Mouse (Mus musculus) liver, embryonic 15.5 days (tissue): ENCODE results near the gene Fancc. TPM values are rescaled to one million over a fixed set of nuclear protein-coding genes. Genes with fewer than 3 reads are reported as not detected.

Source experiments
- ATAC-seq: fragments of 200-750 bp; cut with Nextera tagmentation; 2 replicates; pipeline ENCODE4 v1.8.0; 2017; ENCODE audit warnings: moderate number of reproducible peaks, mild to moderate bottlenecking, moderate library complexity; ENCODE audit not compliant: insufficient read depth
- H3K27ac ChIP-seq: fragments of 300-500 bp; sonication (generic); replicated peaks from 2 replicates; pipeline ENCODE4 v1.5.1; 2015; ENCODE audit warnings: mild to moderate bottlenecking, inconsistent platforms
- H3K27me3 ChIP-seq: fragments of 300-500 bp; sonication (generic); 2 replicates; pipeline ENCODE4 v1.6.1; 2015; ENCODE audit warnings: mild to moderate bottlenecking, inconsistent platforms
- H3K36me3 ChIP-seq: fragments of 300-500 bp; sonication (generic); replicated peaks from 2 replicates; pipeline ENCODE4 v1.6.1; 2015; ENCODE audit warnings: moderate library complexity, mild to moderate bottlenecking, inconsistent platforms
- H3K4me1 ChIP-seq: fragments of 300-500 bp; sonication (generic); replicated peaks from 2 replicates; pipeline ENCODE4 v1.6.1; 2015; ENCODE audit warnings: inconsistent platforms
- H3K4me2 ChIP-seq: fragments of 300-500 bp; sonication (generic); 2 replicates; pipeline ENCODE4 v1.6.1; 2015; ENCODE audit warnings: moderate library complexity, mild to moderate bottlenecking, inconsistent platforms
- H3K4me3 ChIP-seq: fragments of 300-500 bp; sonication (generic); replicated peaks from 2 replicates; pipeline ENCODE4 v1.5.1; 2015; ENCODE audit warnings: mild to moderate bottlenecking, inconsistent platforms
- H3K9ac ChIP-seq: fragments of 300-500 bp; sonication (generic); 2 replicates; pipeline ENCODE4 v1.6.1; 2015; ENCODE audit warnings: moderate library complexity, mild to moderate bottlenecking, inconsistent platforms
- H3K9me3 ChIP-seq: fragments of 300-500 bp; sonication (generic); replicated peaks from 2 replicates; pipeline ENCODE4 v1.6.1; 2016; ENCODE audit warnings: inconsistent platforms
- WGBS: fragments of 180-500 bp; shearing (Covaris S2); methylation state at CpG from one replicate; pipeline ENCODE4 v1.1.7; 2015; ENCODE audit warnings: mixed read lengths; ENCODE audit not compliant: insufficient replicate concordance; 5-methylcytosine and 5-hydroxymethylcytosine counted together
- polyA plus RNA-seq: library from polyadenylated mRNA; unstranded; fragments of >200 nt; fragmentation: Nextera tagmentation; extraction: Ambion mirVana; gene quantifications from 2 replicates; pipeline ENCODE4 v1.2.1, GENCODE M21; 2015

Gene Fancc
- polyA plus RNA-seq, 1 experiment from 2014 or later, result 8.2 TPM

GRCm38 (mm10) chr13:63529602-63530370 is 32.7 kb upstream of the Fancc start:
- no peak overlapping the region for H3K4me3 ChIP-seq
- no peaks in the 10 kb centered on the region for H3K9me3 ChIP-seq
- H3K9ac ChIP-seq, result no peak overlapping the region
- H3K27ac ChIP-seq, result no peak overlapping the region
- 53% methylated on average over 3 of the region's 3 CpGs for WGBS
- H3K27me3 ChIP-seq, result no peaks in the 10 kb centered on the region
- ATAC-seq, result no peak
- peaks cover 24% of the 10 kb centered on the region for H3K4me1 ChIP-seq
- peaks cover 92% of the 10 kb centered on the region for H3K36me3 ChIP-seq
- H3K4me2 ChIP-seq, result no peak overlapping the region

GRCm38 (mm10) chr13:63528852-63529251 is 31.8 kb upstream of the Fancc start:
- no peak overlapping the region for H3K9ac ChIP-seq
- H3K4me1 ChIP-seq, result peaks cover 24% of the 10 kb centered on the region
- H3K4me3 ChIP-seq, result no peak overlapping the region
- H3K27ac ChIP-seq, result no peak overlapping the region
- no peak overlapping the region for H3K4me2 ChIP-seq
- H3K27me3 ChIP-seq, result no peaks in the 10 kb centered on the region
- WGBS, result 15% methylated on average over 2 of the region's 2 CpGs
- ATAC-seq, result no peak
- peaks cover 92% of the 10 kb centered on the region for H3K36me3 ChIP-seq
- no peaks in the 10 kb centered on the region for H3K9me3 ChIP-seq

GRCm38 (mm10) chr13:63528164-63528675 is 31.1 kb upstream of the Fancc start:
- Histone ChIP-seq H3K9ac (no peak overlapping the region), H3K4me2 (no peak overlapping the region), H3K9me3 (no peaks in the 10 kb centered on the region), H3K4me3 (no peak overlapping the region), H3K4me1 (peaks cover 24% of the 10 kb centered on the region), H3K36me3 (peaks cover 92% of the 10 kb centered on the region), H3K27me3 (no peaks in the 10 kb centered on the region), H3K27ac (0 out of 2 replicates have a peak overlapping the region, but pooled peaks have one; percentile 33)
- WGBS, result 8% methylated on average over 5 of the region's 5 CpGs
- peak; percentile 18; the same call in 1 of the 2 replicates for ATAC-seq

GRCm38 (mm10) chr13:63525571-63526197 is 28.6 kb upstream of the Fancc start:
- WGBS, result 74% methylated on average over 11 of the region's 11 CpGs
- Histone ChIP-seq H3K9ac (no peak overlapping the region), H3K4me1 (peaks cover 24% of the 10 kb centered on the region), H3K27ac (no peak overlapping the region), H3K4me2 (no peak overlapping the region), H3K27me3 (no peaks in the 10 kb centered on the region), H3K4me3 (no peak overlapping the region), H3K36me3 (peaks cover 87% of the 10 kb centered on the region), H3K9me3 (no peaks in the 10 kb centered on the region)
- no peak for ATAC-seq

- ATAC-seq, result no peak
- no peak overlapping the region for H3K4me3 ChIP-seq
- 76% methylated on average over 25 of the region's 25 CpGs for WGBS
- H3K9ac ChIP-seq, result no peak overlapping the region
- no peak overlapping the region for H3K4me2 ChIP-seq
- H3K27ac ChIP-seq, result no peak overlapping the region
- H3K36me3 ChIP-seq, result peaks cover 87% of the 10 kb centered on the region
- H3K4me1 ChIP-seq, result peaks cover 21% of the 10 kb centered on the region
- no peaks in the 10 kb centered on the region for H3K27me3 ChIP-seq
- no peaks in the 10 kb centered on the region for H3K9me3 ChIP-seq
Observed at GRCm38 (mm10) chr13:63524608-63525570, 27.8 kb upstream of the Fancc start.

GRCm38 (mm10) chr13:63524061-63524460 is 27.0 kb upstream of the Fancc start:
- no peak overlapping the region for H3K27ac ChIP-seq
- no peak overlapping the region for H3K9ac ChIP-seq
- no peaks in the 10 kb centered on the region for H3K9me3 ChIP-seq
- no peak overlapping the region for H3K4me2 ChIP-seq
- H3K4me1 ChIP-seq, result peaks cover 15% of the 10 kb centered on the region
- ATAC-seq, result no peak
- no peak overlapping the region for H3K4me3 ChIP-seq
- H3K27me3 ChIP-seq, result no peaks in the 10 kb centered on the region
- 77% methylated on average over 2 of the region's 2 CpGs for WGBS
- H3K36me3 ChIP-seq, result peaks cover 89% of the 10 kb centered on the region

DNA sequence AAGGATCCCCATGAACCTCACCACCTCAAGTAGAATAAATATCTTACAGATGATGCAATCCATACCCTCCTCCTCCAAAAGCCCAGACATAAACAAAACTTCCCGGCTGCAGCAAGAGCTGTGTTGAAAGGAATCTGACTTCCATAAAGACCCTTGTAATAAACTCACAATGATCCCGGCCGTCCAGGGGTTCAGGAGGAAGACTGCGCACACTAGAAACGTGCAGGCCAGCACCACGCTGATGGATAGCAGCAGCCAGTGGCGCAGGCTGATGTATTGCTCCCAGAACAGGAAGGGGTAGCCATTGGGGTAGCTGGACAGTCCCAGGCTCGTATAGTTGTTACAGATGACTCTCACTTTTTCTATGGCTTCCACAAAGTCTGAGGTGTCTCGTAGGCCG is 25.8 kb upstream of the Fancc start:
- H3K4me1 ChIP-seq, result peaks cover 6% of the 10 kb centered on the region; the same call in 1 of the 2 replicates
- peaks cover 92% of the 10 kb centered on the region for H3K36me3 ChIP-seq
- H3K4me3 ChIP-seq, result no peak overlapping the region
- H3K4me2 ChIP-seq, result no peak overlapping the region
- H3K27ac ChIP-seq, result no peak overlapping the region
- H3K9me3 ChIP-seq, result no peaks in the 10 kb centered on the region
- no peak overlapping the region for H3K9ac ChIP-seq
- 73% methylated on average over 10 of the region's 10 CpGs for WGBS
- no peaks in the 10 kb centered on the region for H3K27me3 ChIP-seq
- ATAC-seq, result no peak

GRCm38 (mm10) chr13:63520110-63520509 is 23.0 kb upstream of the Fancc start:
- Histone ChIP-seq H3K4me2 (no peak overlapping the region), H3K27me3 (no peaks in the 10 kb centered on the region), H3K4me1 (no peaks in the 10 kb centered on the region), H3K9me3 (no peaks in the 10 kb centered on the region), H3K27ac (no peak overlapping the region), H3K36me3 (peaks cover 94% of the 10 kb centered on the region), H3K9ac (no peak overlapping the region), H3K4me3 (no peak overlapping the region)
- ATAC-seq, result no peak
- WGBS, result 83% methylated on average over 6 of the region's 6 CpGs

- H3K4me2 ChIP-seq, result no peak overlapping the region
- no peaks in the 10 kb centered on the region for H3K4me1 ChIP-seq
- no peaks in the 10 kb centered on the region for H3K27me3 ChIP-seq
- ATAC-seq, result no peak
- H3K9me3 ChIP-seq, result no peaks in the 10 kb centered on the region
- H3K9ac ChIP-seq, result no peak overlapping the region
- 75% methylated on average over 2 of the region's 2 CpGs for WGBS
- H3K4me3 ChIP-seq, result no peak overlapping the region
- peaks cover 95% of the 10 kb centered on the region for H3K36me3 ChIP-seq
- no peak overlapping the region for H3K27ac ChIP-seq
Observed at GRCm38 (mm10) chr13:63516535-63516934, 19.5 kb upstream of the Fancc start.

GRCm38 (mm10) chr13:63515542-63515941 is 18.5 kb upstream of the Fancc start:
- no peak overlapping the region for H3K9ac ChIP-seq
- H3K9me3 ChIP-seq, result no peaks in the 10 kb centered on the region
- H3K27me3 ChIP-seq, result no peaks in the 10 kb centered on the region
- no peak for ATAC-seq
- no peak overlapping the region for H3K4me2 ChIP-seq
- WGBS, result 82% methylated on average over 5 of the region's 5 CpGs
- H3K27ac ChIP-seq, result no peak overlapping the region
- no peak overlapping the region for H3K4me3 ChIP-seq
- no peaks in the 10 kb centered on the region for H3K4me1 ChIP-seq
- peaks cover 96% of the 10 kb centered on the region for H3K36me3 ChIP-seq
